9 mouse cellular contexts compared by ENCODE assay signal in genomic region chr17:35077285-35077684, GRCm38 (mm10). TPM values are rescaled to one million over a fixed set of nuclear protein-coding genes. Genes with fewer than 3 reads are reported as not detected.
DNase-seq lines count a peak whose midpoint lies in the region; ATAC-seq and TF ChIP-seq lines count a peak whose summit lies in the region.
"Had no signal": no experiment of that assay in that cellular context is flagged by ENCODE, and none has a peak within 500 bp of the region (broad histone marks: within the 10 kb centered on the region; RNA-seq: fewer than 3 reads in every experiment).

No protein-coding gene starts in this region.

- H3K9ac ChIP-seq in hindbrain, embryonic 13.5 days = peak overlapping the region; percentile 44
- H3K9ac ChIP-seq in midbrain, embryonic 13.5 days (replicated peaks) = peak overlapping the region; percentile 37; the same call in 1 of the 2 replicates

- peak overlapping the region; percentile 66 for H3K4me3 ChIP-seq in kidney, adult 2 months (ENCODE audit: insufficient read depth, low read depth, low read length)
- H3K4me3 ChIP-seq in cortical plate, adult 2 months (ENCODE audit: insufficient read depth, low read length) = peak overlapping the region; percentile 21; the same call in 1 of the 2 replicates
- no peak overlapping the region for H3K4me3 ChIP-seq in hindbrain, embryonic 13.5 days
- peak overlapping the region; percentile 21; the same call in 1 of the 2 replicates for H3K4me3 ChIP-seq in midbrain, embryonic 13.5 days (replicated peaks)
- H3K4me3 ChIP-seq: myocyte had no signal

- no peaks in the 10 kb centered on the region for H3K9me3 ChIP-seq in hindbrain, embryonic 13.5 days
- H3K9me3 ChIP-seq in midbrain, embryonic 13.5 days = no peaks in the 10 kb centered on the region

- no peaks in the 10 kb centered on the region for H3K36me3 ChIP-seq in kidney, adult 2 months (ENCODE audit: control insufficient read depth, insufficient read depth, low read length)
- H3K36me3 ChIP-seq in hindbrain, embryonic 13.5 days = no peaks in the 10 kb centered on the region
- H3K36me3 ChIP-seq in midbrain, embryonic 13.5 days = no peaks in the 10 kb centered on the region

- peak overlapping the region; percentile 81 for H3K27ac ChIP-seq in kidney, adult 2 months (ENCODE audit: insufficient read depth, low read depth, low read length)
- no peak overlapping the region for H3K27ac ChIP-seq in cortical plate, adult 2 months (ENCODE audit: insufficient read depth, low read length)
- no peak overlapping the region for H3K27ac ChIP-seq in hindbrain, embryonic 13.5 days
- no peak overlapping the region for H3K27ac ChIP-seq in midbrain, embryonic 13.5 days

- no peaks in the 10 kb centered on the region for H3K27me3 ChIP-seq in kidney, adult 2 months (replicated peaks; ENCODE audit: control insufficient read depth, insufficient read depth, low read length)
- no peaks in the 10 kb centered on the region for H3K27me3 ChIP-seq in hindbrain, embryonic 13.5 days
- H3K27me3 ChIP-seq in midbrain, embryonic 13.5 days = no peaks in the 10 kb centered on the region

- peaks cover 10% of the 10 kb centered on the region; the same call in 1 of the 2 replicates for H3K4me1 ChIP-seq in kidney, adult 2 months (ENCODE audit: control insufficient read depth, insufficient read depth, low read length)
- H3K4me1 ChIP-seq in cortical plate, adult 2 months (ENCODE audit: control insufficient read depth, insufficient read depth, low read length) = no peaks in the 10 kb centered on the region
- H3K4me1 ChIP-seq in hindbrain, embryonic 13.5 days (replicated peaks) = peaks cover 12% of the 10 kb centered on the region
- H3K4me1 ChIP-seq in midbrain, embryonic 13.5 days (replicated peaks) = peaks cover 20% of the 10 kb centered on the region

- peak overlapping the region; percentile 44 for H3K4me2 ChIP-seq in hindbrain, embryonic 13.5 days
- peak overlapping the region; percentile 46 for H3K4me2 ChIP-seq in midbrain, embryonic 13.5 days (replicated peaks)

- no peak for ATAC-seq in hindbrain, embryonic 13.5 days (ENCODE audit: low FRiP score)
- ATAC-seq in midbrain, embryonic 13.5 days = 0 out of 2 replicates have a peak, but pooled peaks have one; percentile 24

- DNase-seq in kidney, adult 2 months = no peak
- no peak for DNase-seq in kidney, postnatal 10 days
- DNase-seq in ovary, adult 18-20 months (ENCODE audit: low spot score) = no peak
- DNase-seq in urinary bladder, postnatal 14 days (ENCODE audit: low spot score) = no peak
- DNase-seq in layer of hippocampus, adult 9-11 months = no peak

- TF ChIP-seq CTCF in kidney, adult 2 months (conservative IDR thresholded peaks at IDR 0.05; ENCODE audit: insufficient read depth, insufficient read length, low read depth, low read length) = no peak
- no peak for TF ChIP-seq CTCF in cortical plate, adult 2 months (IDR thresholded peaks at IDR 0.05; ENCODE audit: extremely low read depth, insufficient read depth, low read length)

- no peak for TF ChIP-seq POLR2A in kidney, adult 2 months (IDR thresholded peaks at IDR 0.05; ENCODE audit: low read depth, low read length)
- no peak for TF ChIP-seq POLR2A in cortical plate, adult 2 months (IDR thresholded peaks at IDR 0.05; ENCODE audit: extremely low read depth, insufficient read depth, low read length)

- 21% methylated on average over 2 of the region's 2 CpGs for WGBS in kidney, adult 2 months
- 40% methylated on average over 2 of the region's 2 CpGs for WGBS in hindbrain, embryonic 13.5 days
- WGBS in midbrain, embryonic 13.5 days = 35% methylated on average over 2 of the region's 2 CpGs

RNA-seq across cellular contexts. Expression of gene Ly6g6d, which starts 0.6 kb away (rescaled TPM):
- 8.1 and 8.9 TPM in 2 replicates for polyA plus RNA-seq in kidney, adult 2 months (2012; rRNA removed)
- 1.8 and 3.6 TPM in 2 replicates for polyA plus RNA-seq in cortical plate, adult 2 months (2012; rRNA removed)
- 0.61 and 1.1 TPM in 2 replicates for polyA plus RNA-seq in hindbrain, embryonic 13.5 days (2015; fragmentation: Nextera tagmentation; extraction: Ambion mirVana)
- polyA plus RNA-seq in midbrain, embryonic 13.5 days (2015; fragmentation: Nextera tagmentation; extraction: Ambion mirVana) = 1.0 and 1.9 TPM in 2 replicates
- polyA plus RNA-seq: myocyte had no signal

RNA-seq across cellular contexts. Expression of gene Ly6g6e, which starts 0.6 kb away (rescaled TPM):
- 2.1 and 2.5 TPM in 2 replicates for polyA plus RNA-seq in kidney, adult 2 months (2012; rRNA removed)
- polyA plus RNA-seq in cortical plate, adult 2 months (2012; rRNA removed) = 4.8 and 5.5 TPM in 2 replicates
- polyA plus RNA-seq in hindbrain, embryonic 13.5 days (2015; fragmentation: Nextera tagmentation; extraction: Ambion mirVana) = 0.45 TPM in 1 of 2 replicates, not detected in the other
- polyA plus RNA-seq in midbrain, embryonic 13.5 days (2015; fragmentation: Nextera tagmentation; extraction: Ambion mirVana) = 0.18 and 0.32 TPM in 2 replicates
- polyA plus RNA-seq: myocyte had no signal

RNA-seq across cellular contexts. Expression of gene Ly6g6f, which starts 8.1 kb away (rescaled TPM):
- not detected in 2 replicates for polyA plus RNA-seq in kidney, adult 2 months (2012; rRNA removed)
- polyA plus RNA-seq in cortical plate, adult 2 months (2012; rRNA removed) = 0.44 and 1.1 TPM in 2 replicates
- 0.19 and 0.28 TPM in 2 replicates for polyA plus RNA-seq in hindbrain, embryonic 13.5 days (2015; fragmentation: Nextera tagmentation; extraction: Ambion mirVana)
- 0.18 and 0.19 TPM in 2 replicates for polyA plus RNA-seq in midbrain, embryonic 13.5 days (2015; fragmentation: Nextera tagmentation; extraction: Ambion mirVana)
- polyA plus RNA-seq: myocyte had no signal

RNA-seq across cellular contexts. Expression of gene Mpig6b, which starts 11.3 kb away (rescaled TPM):
- polyA plus RNA-seq in kidney, adult 2 months (2012; rRNA removed) = 0.46 and 0.66 TPM in 2 replicates
- not detected in 2 replicates for polyA plus RNA-seq in cortical plate, adult 2 months (2012; rRNA removed)
- polyA plus RNA-seq in hindbrain, embryonic 13.5 days (2015; fragmentation: Nextera tagmentation; extraction: Ambion mirVana) = 0.25 and 0.31 TPM in 2 replicates
- polyA plus RNA-seq in midbrain, embryonic 13.5 days (2015; fragmentation: Nextera tagmentation; extraction: Ambion mirVana) = 0.45 and 0.50 TPM in 2 replicates
- polyA plus RNA-seq: myocyte had no signal

RNA-seq across cellular contexts. Expression of gene Abhd16a, which starts 11.8 kb away (rescaled TPM):
- polyA plus RNA-seq in kidney, adult 2 months (2012; rRNA removed) = 156 and 217 TPM in 2 replicates
- polyA plus RNA-seq in cortical plate, adult 2 months (2012; rRNA removed) = 147 and 159 TPM in 2 replicates
- 86.9 and 93.8 TPM in 2 replicates for polyA plus RNA-seq in hindbrain, embryonic 13.5 days (2015; fragmentation: Nextera tagmentation; extraction: Ambion mirVana)
- polyA plus RNA-seq in midbrain, embryonic 13.5 days (2015; fragmentation: Nextera tagmentation; extraction: Ambion mirVana) = 85.1 and 86.5 TPM in 2 replicates
